Mouse (Mus musculus) kidney, adult 9 months (tissue): Measurements from ENCODE around the gene Ptprd.

Experiments used
- DNase-seq: peaks from one replicate; pipeline ENCODE4 v3.0.0; 2022

Ptprd gene

DNA sequence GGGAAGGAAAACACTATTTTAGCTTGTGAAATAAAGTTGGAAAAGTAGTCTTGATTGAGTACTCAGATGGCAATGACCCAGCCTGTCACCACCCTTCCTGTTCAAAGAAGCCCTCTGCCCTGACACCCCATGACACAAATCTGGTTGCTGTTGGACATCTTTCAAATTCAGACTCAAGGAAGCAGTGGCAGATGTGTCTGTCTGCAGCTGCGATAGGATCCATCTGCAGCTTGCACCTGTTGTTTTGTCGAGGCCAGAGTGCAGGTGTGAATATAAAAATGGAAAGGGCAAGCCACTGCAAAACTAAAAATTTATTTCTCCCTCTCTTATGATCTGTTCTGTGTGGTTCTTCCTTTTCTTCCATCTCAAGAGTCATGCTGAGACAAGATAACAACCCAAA is 978.5 kb downstream of the Ptprd start:
- DNase-seq = no peak

- no peak for DNase-seq
These were observed 1042.9 kb downstream of the Ptprd start for GRCm38 (mm10) chr4:77168866-77169265.

- DNase-seq = peak; percentile 54
These were observed 1054.2 kb downstream of the Ptprd start for GRCm38 (mm10) chr4:77157601-77158000.

DNA sequence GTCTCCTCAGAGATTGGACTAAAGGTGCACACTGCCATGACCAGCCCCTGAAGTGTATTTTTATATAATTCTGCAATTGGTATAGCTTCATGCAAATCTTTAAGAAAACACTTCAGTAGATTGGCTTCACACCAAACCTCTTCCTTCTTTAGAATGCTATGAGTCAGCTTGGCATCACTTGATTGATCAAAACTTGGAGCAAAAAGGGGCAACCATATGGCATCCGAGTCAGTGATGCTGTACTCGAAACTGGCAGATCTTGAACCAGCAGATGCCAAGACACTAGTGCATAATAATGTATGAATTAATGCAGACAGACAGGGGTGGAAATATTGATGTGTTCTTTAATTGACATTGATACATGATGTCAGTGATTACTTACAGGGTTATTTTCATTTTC is 1056.2 kb downstream of the Ptprd start:
- no peak for DNase-seq

GRCm38 (mm10) chr4:77155037-77155436 is 1056.7 kb downstream of the Ptprd start:
- no peak for DNase-seq

GRCm38 (mm10) chr4:77124852-77125251 is 1086.9 kb downstream of the Ptprd start:
- DNase-seq = no peak

GRCm38 (mm10) chr4:77110894-77111293 is 1100.9 kb downstream of the Ptprd start:
- DNase-seq = no peak

DNA sequence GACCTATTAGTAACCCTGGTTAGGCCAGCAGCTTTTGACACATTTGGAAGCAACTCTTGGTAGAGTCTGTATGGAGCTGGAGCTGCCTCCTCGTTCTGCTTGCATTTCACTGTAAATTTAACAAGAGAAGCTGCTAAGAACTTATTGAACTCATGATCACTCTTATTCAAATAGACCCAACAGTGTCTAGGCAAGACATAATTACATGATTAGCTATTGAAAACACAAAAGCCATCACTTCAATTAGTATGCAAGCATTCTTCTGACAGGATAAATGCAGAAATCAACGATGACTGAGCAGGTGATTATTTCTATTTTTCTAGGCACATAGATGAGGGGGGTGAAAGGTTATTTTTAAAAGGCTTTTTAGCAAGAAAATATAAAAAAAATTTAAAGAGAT is 1104.5 kb downstream of the Ptprd start:
- DNase-seq = no peak

DNA sequence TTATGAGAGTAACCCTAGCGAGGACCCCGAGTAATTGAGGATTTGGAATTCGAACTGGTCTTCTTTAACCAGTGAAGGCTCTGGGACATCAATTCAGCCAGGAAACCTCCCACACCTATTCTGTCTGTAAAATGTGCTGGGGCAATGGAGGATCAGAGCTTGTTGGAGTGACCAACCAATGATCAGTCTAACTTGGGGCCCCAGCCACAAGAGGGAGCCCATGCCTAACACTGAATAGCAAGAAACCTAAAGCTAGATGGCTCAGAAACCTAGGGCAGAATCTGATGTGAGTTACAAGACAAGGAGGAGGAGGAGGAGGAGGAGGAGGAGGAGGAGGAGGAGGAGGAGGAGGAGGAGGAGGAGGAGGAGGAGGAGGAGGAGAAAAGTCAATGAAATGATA is 1128.6 kb downstream of the Ptprd start:
- DNase-seq = peak; percentile 72

- no peak for DNase-seq
These were observed 1134.2 kb downstream of the Ptprd start for GRCm38 (mm10) chr4:77077607-77078006.

GRCm38 (mm10) chr4:77050536-77051207 is 1161.1 kb downstream of the Ptprd start:
- no peak for DNase-seq

DNA sequence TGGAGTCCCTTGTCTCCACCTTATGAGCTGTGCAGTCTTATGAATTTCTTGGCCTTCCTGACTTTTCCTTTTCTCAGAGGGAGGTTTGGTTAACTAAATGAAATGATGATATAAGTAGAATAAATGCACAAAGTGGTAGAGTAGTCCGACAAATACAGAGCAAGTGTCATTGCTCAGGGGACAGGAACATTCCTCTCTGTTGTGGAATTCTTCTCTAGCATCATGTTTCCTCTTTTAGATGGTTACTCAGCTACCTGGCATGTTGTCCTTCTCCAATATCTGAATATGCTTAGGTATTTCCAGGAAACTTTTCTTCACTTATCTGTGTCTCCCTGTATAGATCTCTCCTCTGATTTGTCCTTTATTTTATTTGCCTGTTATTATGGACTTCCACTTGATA is 1207.3 kb downstream of the Ptprd start:
- DNase-seq = no peak

- DNase-seq = no peak
These were observed 1215.6 kb downstream of the Ptprd start for GRCm38 (mm10) chr4:76996172-76996571.

GRCm38 (mm10) chr4:76989961-76990360 is 1221.8 kb downstream of the Ptprd start:
- no peak for DNase-seq

DNA sequence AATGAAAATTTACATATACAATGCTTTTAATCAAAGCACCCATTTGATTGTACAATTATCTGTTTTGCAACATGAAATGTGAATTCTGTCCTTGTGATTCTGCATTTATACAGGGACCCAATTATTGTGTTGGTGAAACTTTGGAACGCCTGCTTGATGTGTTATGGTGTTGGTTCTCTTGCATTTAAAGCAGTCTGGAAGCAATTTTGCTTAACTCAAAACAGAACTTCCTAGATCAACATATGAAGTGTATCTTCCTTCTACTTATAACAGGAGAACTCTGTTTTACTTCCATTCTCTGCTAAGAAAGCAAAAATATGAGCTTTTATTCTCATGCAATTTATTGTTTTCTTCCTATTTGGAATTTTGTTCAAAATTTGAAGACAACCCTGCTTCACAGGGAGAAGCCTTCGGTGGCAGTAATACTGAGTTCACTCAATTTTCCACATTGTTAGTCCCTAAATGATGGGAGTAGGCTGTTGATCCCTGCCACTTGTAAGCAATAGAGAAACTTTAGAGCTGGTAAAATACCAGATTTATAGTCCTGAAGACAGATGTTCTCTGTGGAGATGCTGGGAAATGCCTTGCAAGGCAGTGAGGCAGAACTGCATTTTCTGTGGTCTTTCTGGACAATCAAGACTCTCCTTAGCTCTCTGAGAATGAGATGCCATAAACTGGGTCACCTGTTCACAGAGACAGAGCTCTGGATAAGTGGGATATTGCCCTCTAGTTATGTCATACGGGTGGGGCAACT is 1234.5 kb downstream of the Ptprd start:
- no peak for DNase-seq

- DNase-seq = peak; percentile 52
These were observed 1263.5 kb downstream of the Ptprd start for GRCm38 (mm10) chr4:76948251-76948650.

GRCm38 (mm10) chr4:76941382-76942360 is 1270.1 kb downstream of the Ptprd start:
- peak; percentile 10 for DNase-seq

GRCm38 (mm10) chr4:76931559-76931958 is 1280.2 kb downstream of the Ptprd start:
- DNase-seq = no peak

GRCm38 (mm10) chr4:76913532-76914150 is 1298.1 kb downstream of the Ptprd start:
- no peak for DNase-seq

DNA sequence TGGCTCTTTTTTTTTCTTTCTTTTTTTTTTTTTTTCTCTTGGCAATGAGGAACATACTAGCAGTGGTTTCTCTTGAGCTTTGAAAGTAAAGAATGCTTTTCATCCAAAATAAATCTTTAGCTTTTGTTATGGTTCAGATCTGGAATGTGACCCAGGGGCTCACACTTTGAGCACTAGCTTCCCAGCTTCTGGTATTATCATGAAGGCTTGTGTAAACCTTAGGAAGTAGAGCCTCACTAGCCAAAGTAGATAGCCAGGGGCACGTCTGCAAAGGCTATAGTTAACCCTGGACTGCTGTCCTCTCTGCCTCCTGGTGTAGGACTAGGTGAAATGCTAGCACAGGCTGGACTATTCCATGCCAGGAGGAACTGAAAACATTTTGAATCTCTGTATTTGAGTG is 1310.1 kb downstream of the Ptprd start:
- DNase-seq = no peak

DNA sequence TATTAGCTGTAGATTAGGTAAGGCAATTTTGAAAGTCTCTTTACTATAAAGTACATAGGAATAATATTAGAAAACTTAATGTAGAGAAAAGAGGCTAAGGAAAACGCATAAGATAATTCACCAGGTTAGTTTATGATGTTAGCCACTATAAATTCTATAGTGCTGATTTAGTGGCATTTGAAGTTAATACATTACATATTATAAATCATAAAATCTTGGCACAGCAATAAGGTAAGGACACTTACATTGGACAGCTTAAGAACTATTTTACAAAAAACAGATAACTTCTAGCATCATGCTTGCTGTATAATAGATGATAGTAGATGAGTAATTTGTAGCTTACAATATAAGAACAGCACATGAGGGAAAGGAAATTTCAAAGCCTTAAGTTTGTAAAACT is 1322.1 kb downstream of the Ptprd start:
- DNase-seq = no peak

DNA sequence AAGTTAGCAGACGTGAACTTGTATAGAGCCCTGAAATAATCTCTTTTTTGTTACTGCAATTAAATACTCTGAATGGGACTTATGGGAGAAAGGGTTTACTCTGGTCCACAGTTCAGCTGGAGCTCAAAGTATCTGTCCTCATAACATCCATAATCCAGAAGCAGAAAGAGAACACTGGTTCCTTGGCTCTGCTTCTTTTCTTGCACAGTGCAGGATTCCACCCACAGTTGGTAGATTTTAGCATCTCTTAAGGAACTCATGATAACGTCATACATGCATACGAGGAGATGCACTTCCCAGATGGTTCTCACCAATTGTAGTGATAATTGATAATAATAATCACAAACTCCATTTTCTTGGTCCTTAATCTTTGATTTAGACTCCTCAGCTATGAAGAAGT is 1330.2 kb downstream of the Ptprd start:
- DNase-seq = no peak

- no peak for DNase-seq
These were observed 1340.8 kb downstream of the Ptprd start for GRCm38 (mm10) chr4:76870971-76871370.
